Mouse (Mus musculus) CD8-positive naive resting alpha-beta T cell, adult 57 days (primary cell): ENCODE data around the gene Gusb. TPM values are rescaled to one million over a fixed set of nuclear protein-coding genes. Genes with fewer than 3 reads are reported as not detected.

Experiments
- total RNA-seq: library from RNA; stranded (reverse); gene quantifications from one replicate; pipeline ENCODE4 v1.2.4, GENCODE M21; 2023

The Gusb gene
- total RNA-seq: 23.0 TPM

GRCm38 (mm10) chr5:130002301-130003146, at the start of gene Gusb:
TSS of gene Gusb (minus strand) at chr5:130003049.

GRCm38 (mm10) chr5:130029142-130029897, 26.5 kb upstream of the Gusb start, which contains the start of the genes Asl and Crcp:
TSS of gene Asl (minus strand) at chr5:130029247.
TSS of gene Crcp (plus strand) at chr5:130029290.

DNA sequence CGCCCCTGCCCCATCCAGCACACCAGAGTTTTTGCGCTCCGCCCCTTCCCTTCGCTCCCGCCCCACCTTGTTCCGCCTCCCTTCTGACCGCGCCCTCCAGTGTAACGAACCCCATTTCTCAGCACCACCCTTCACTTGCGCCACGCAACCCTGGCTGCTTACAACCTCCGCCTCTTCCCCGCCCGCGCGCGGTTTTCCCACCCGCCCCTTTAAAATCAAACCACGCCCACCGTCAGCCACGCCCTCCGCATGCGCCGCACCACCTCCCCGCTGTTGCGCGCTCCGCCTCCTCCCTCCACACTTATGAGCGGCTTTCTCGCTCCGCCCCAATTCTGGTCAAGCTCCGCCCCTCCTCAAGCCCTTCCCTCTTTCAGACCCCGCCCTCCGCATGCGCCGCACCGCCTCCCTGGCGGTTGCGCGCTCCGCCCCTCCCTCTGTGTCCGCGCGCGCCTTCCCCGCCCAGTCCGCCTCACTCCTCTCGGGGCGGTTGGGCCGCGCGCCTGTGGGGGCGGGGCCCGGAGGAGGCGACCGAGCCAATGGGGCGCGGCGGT, 61.3 kb downstream of the Gusb start, which contains the start of gene Vkorc1l1:
Gene Vkorc1l1 (plus strand): TSS at position 476 of the 551 bp plus-strand sequence.

Other genes starting within 250 kb of the Gusb start
- 15.9 TPM for gene Psph, start 215.6 kb downstream of the Gusb start, total RNA-seq
- gene Sumf2, start 156.1 kb downstream of the Gusb start, total RNA-seq: 11.1 TPM
- gene Chchd2, start 115.6 kb downstream of the Gusb start, total RNA-seq: 147 TPM
- 1.6 TPM for gene Zbed5, start 107.3 kb downstream of the Gusb start, total RNA-seq
- 0.64 TPM for gene Phkg1, start 104.5 kb downstream of the Gusb start, total RNA-seq
- gene Nupr1l, start 94.5 kb downstream of the Gusb start, total RNA-seq: 0.28 TPM
- 12.9 TPM for gene Vkorc1l1, start 61.1 kb downstream of the Gusb start, total RNA-seq
- gene Asl, start 26.2 kb upstream of the Gusb start, total RNA-seq: 24.3 TPM
- 26.1 TPM for gene Crcp, start 26.2 kb upstream of the Gusb start, total RNA-seq
- gene Tpst1, start 70.3 kb upstream of the Gusb start, total RNA-seq: 10.8 TPM
- 2.0 TPM for gene Kctd7, start 141.8 kb upstream of the Gusb start, total RNA-seq
- gene Rabgef1, start 168.7 kb upstream of the Gusb start, total RNA-seq: 35.2 TPM
- gene Tmem248, start 214.0 kb upstream of the Gusb start, total RNA-seq: 56.8 TPM